Mouse (Mus musculus): ENCODE data around the gene Msi2.

GRCm38 (mm10) chr11:88607725-88608383 is 110.5 kb downstream of the Msi2 start:
- no peak for TF ChIP-seq GATA1 (IDR thresholded peaks at IDR 0.05; ENCODE audit: borderline replicate concordance, low read length)
- no peak for TF ChIP-seq FLI1 (IDR thresholded peaks at IDR 0.05; ENCODE audit: low read length)
